Mouse (Mus musculus): ENCODE results near the gene Acot2.

The Acot2 gene

GRCm38 (mm10) chr12:84038691-84039111 lies 51.0 kb downstream of the Acot2 start, which contains the start of gene Gm49366:
Gene Gm49366, plus strand, starts transcription at chr12:84038935.
- peak; percentile 60 to 65 for DNase-seq

GRCm38 (mm10) chr12:84042248-84042647 lies 54.6 kb downstream of the Acot2 start:
- no peak for DNase-seq

All from cerebellum, postnatal 25 days (tissue).